Mouse (Mus musculus) forebrain, embryonic 10.5 days (tissue): ENCODE measurements around the gene Slc22a3. TPM values are rescaled to one million over a fixed set of nuclear protein-coding genes. Genes with fewer than 3 reads are reported as not detected.

ENCODE experiments used
- DNase-seq: peaks from one replicate; pipeline ENCODE4 v3.0.0-alpha.2; 2017; ENCODE audit warnings: low spot score; ENCODE audit errors: extremely low spot score
- H3K27ac ChIP-seq: fragments of 300-500 bp; sonication (generic); 2 replicates; pipeline ENCODE4 v1.5.1; 2016; ENCODE audit warnings: mild to moderate bottlenecking
- H3K27me3 ChIP-seq: fragments of 300-500 bp; sonication (generic); 2 replicates; pipeline ENCODE4 v1.6.1; 2016; ENCODE audit warnings: mild to moderate bottlenecking; ENCODE audit not compliant: poor library complexity, severe bottlenecking
- H3K36me3 ChIP-seq: fragments of 300-500 bp; sonication (generic); replicated peaks from 2 replicates; pipeline ENCODE4 v1.6.1; 2016; ENCODE audit warnings: mild to moderate bottlenecking, moderate library complexity
- H3K4me1 ChIP-seq: fragments of 300-500 bp; sonication (generic); 2 replicates; pipeline ENCODE4 v1.6.1; 2016
- H3K4me3 ChIP-seq: fragments of 300-500 bp; sonication (generic); 2 replicates; pipeline ENCODE4 v1.5.1; 2016; ENCODE audit warnings: mild to moderate bottlenecking, moderate library complexity
- H3K9me3 ChIP-seq: fragments of 300-500 bp; sonication (generic); 2 replicates; pipeline ENCODE4 v1.6.1; 2016; ENCODE audit warnings: mild to moderate bottlenecking, moderate library complexity
- WGBS: fragments of 180-500 bp; shearing (Covaris S2); methylation state at CpG from one replicate; pipeline ENCODE4 v1.1.7; 2016; 5-methylcytosine and 5-hydroxymethylcytosine counted together
- polyA plus RNA-seq: library from polyadenylated mRNA; unstranded; fragments of >200 nt; fragmentation: Nextera tagmentation; extraction: Ambion mirVana; gene quantifications from 2 replicates; pipeline ENCODE4 v1.2.1, GENCODE M21; 2016

Slc22a3 gene
- polyA plus RNA-seq, 1 experiment from 2014 or later = 0.04 TPM

DNA sequence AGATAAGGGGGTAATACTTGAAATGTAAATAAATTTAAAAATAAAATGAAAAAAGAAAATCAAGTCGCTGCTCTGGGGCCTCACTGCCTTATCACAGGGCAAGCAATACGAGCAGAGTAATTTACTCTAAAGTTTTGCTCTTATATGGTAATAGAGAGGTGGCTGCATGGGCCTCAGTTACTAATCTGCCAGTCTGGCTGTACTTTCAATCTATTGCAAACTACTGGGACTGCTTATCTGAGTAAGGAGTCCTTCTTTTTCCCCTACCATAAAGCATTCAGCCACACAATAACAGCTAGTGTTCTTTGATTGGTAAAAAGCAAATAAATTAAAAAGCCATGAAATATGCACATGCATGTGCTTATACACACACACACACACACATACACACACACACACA lies 125.9 kb downstream of the Slc22a3 start:
- H3K27ac ChIP-seq = no peak overlapping the region
- no peaks in the 10 kb centered on the region for H3K9me3 ChIP-seq
- H3K4me1 ChIP-seq = 0 out of 2 replicates have a peak, but pooled peaks cover 3% of the 10 kb centered on the region
- no peak for DNase-seq
- no peak overlapping the region for H3K4me3 ChIP-seq
- WGBS = 92% methylated on average over 2 of the region's 2 CpGs
- H3K36me3 ChIP-seq = no peaks in the 10 kb centered on the region
- no peaks in the 10 kb centered on the region for H3K27me3 ChIP-seq

DNA sequence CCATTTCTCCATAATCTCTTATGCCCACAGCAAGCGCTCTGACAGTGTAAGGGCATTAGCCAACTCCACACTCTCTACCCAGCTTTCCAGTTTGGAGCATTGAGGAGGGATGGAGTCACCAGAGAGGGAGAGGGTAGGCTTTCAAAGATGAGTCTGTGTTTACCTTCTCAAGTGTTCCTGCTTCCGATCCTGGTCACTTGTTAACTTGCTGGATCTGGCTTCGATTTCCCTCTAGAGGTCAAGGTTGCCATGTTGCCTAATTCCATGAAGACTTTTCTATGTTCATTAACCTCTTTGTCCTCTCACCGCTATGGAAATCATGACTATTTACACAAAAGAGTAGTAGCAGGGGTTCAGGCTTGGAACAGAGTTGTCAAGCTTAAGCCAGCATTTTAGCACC lies 127.2 kb downstream of the Slc22a3 start:
- WGBS = 90% methylated on average over 4 of the region's 4 CpGs
- no peaks in the 10 kb centered on the region for H3K36me3 ChIP-seq
- no peak overlapping the region for H3K4me3 ChIP-seq
- H3K9me3 ChIP-seq = no peaks in the 10 kb centered on the region
- no peak overlapping the region for H3K27ac ChIP-seq
- 0 out of 2 replicates have a peak, but pooled peaks cover 3% of the 10 kb centered on the region for H3K4me1 ChIP-seq
- DNase-seq = no peak
- H3K27me3 ChIP-seq = no peaks in the 10 kb centered on the region

DNA sequence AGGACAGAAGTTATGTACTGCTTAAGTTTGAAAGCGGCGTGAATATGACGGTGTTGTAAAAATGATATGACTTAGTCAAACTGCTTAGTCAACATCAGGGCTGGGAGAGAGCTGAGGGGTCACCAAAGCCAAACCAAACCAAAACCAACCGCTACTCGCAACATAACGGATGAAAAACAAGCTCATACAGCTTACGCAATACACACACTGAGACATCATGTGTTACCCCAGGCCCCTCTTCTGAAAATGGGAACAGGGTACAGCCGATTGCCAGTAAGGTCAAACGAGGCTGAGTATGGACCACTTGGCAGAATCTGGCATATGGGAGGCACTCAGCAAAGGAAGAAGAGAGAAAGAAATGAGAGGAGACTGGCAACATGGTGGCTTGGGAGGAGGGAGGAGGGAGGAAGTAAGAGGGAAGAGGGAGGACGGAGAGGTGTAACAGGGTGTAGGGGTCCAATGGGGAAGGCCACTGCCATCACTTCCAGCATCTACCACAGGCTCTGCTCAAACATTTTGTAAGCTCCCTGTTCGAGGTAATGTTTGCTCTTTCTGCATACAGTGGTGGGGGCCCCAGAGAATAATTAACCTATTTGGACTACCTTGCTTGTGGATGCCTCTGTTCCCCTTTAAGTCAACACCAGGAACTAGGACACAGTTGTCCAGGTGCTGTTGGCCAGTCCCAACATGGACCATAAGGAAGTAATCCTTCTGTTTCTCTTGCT lies 129.4 kb downstream of the Slc22a3 start, which contains the start of gene Plg:
Gene Plg, plus strand, starts transcription at position 628 of the 725 bp plus-strand sequence.
- Histone ChIP-seq H3K27me3 (no peaks in the 10 kb centered on the region), H3K9me3 (no peaks in the 10 kb centered on the region), H3K4me3 (no peak within 1 kb of the TSS), H3K27ac (no peak within 1 kb of the TSS), H3K36me3 (no peaks in the 10 kb centered on the region), H3K4me1 (0 out of 2 replicates have a peak, but pooled peaks cover 3% of the 10 kb centered on the region)
- 92% methylated on average over 11 of the region's 11 CpGs for WGBS
- DNase-seq = no peak

DNA sequence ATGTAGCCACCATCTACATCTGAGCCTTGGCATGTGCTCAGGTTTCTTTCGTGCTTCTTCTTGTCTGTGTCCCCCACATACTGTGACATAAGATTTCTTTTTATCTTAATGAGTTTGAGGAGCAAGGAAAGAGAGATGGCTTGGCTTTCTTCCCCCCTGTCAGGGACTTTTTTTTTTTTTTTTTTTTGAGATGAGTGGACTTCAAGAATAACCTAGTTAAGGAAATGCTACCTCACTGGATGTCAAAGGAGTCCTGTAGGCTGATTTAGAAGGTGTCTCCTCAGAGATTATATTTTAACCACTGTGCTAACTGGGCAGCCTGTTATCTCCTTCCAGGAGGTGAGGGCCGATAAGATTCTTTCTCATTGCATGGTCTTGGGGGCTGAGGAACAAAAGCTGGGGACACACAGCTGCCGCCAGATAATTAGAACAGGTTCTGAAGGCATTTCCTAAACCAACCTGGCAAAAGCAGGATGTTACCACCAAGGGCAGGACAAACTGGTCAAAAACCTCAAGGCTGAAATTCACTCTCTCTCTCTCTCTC lies 133.8 kb downstream of the Slc22a3 start:
- no peaks in the 10 kb centered on the region for H3K9me3 ChIP-seq
- H3K4me3 ChIP-seq = no peak overlapping the region
- DNase-seq = no peak
- no peak overlapping the region for H3K27ac ChIP-seq
- 78% methylated on average over 3 of the region's 3 CpGs for WGBS
- H3K36me3 ChIP-seq = no peaks in the 10 kb centered on the region
- H3K27me3 ChIP-seq = no peaks in the 10 kb centered on the region
- peaks cover 5% of the 10 kb centered on the region; the same call in 1 of the 2 replicates for H3K4me1 ChIP-seq

DNA sequence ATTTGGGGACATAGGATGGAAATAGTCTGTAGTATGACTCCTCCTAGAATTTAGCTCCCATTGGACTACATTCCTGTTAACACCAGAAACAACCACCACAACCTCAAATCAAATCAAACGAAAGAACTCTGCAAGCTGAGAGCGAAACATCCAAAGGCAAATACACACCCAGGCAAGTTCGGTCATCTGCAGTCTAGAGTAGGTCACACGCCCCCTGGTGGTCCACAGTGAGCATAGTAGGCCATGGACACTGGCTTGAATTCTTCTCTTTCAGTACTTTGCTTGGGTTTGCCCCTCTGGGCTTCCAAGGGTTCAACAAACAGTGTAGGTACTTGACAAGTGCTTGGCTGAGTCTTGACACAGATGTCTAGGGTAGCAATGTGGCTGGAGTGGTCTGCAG lies 135.5 kb downstream of the Slc22a3 start:
- Histone ChIP-seq H3K36me3 (no peaks in the 10 kb centered on the region), H3K9me3 (no peaks in the 10 kb centered on the region), H3K4me1 (peaks cover 8% of the 10 kb centered on the region; the same call in 1 of the 2 replicates), H3K4me3 (no peak overlapping the region), H3K27ac (no peak overlapping the region), H3K27me3 (no peaks in the 10 kb centered on the region)
- whole genome bisulfite sequencing = 31% methylated on average over 4 of the region's 4 CpGs
- DNase-seq = peak; percentile 69

DNA sequence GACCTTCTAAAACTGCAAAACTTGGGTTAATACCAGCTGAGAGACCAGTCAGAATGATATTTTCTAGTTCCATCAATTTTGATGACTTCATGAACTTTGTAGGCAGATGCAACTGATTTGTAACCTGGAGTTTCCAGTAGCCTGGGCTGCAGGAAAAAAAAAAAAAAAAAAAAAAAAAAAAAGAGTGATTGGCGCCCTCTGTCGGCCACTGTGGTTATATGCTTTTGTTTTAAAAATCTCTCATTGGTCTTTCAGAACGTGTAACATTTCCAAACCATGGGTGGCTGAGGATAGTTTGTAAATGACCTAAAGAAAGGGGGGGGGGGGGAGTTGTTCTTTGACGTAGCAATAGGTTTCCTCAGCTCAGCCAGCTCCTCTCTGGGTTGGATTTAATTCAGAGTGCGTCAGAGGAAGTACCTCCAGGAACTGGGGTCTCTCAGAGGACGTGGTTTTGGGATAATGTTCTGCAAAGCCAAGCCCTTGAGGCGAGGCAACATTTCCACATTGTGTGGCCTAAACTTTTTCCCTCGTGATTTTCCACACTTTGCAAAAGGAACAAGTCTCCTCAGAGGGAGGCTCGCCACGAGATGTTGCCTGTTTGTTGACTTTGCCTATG lies 136.1 kb downstream of the Slc22a3 start:
- peaks cover 8% of the 10 kb centered on the region; the same call in 1 of the 2 replicates for H3K4me1 ChIP-seq
- no peaks in the 10 kb centered on the region for H3K9me3 ChIP-seq
- H3K27me3 ChIP-seq = no peaks in the 10 kb centered on the region
- H3K36me3 ChIP-seq = no peaks in the 10 kb centered on the region
- peak overlapping the region; percentile 22 for H3K4me3 ChIP-seq
- WGBS = 39% methylated on average over 10 of the region's 10 CpGs
- H3K27ac ChIP-seq = no peak overlapping the region
- peak; percentile 30 for DNase-seq

DNA sequence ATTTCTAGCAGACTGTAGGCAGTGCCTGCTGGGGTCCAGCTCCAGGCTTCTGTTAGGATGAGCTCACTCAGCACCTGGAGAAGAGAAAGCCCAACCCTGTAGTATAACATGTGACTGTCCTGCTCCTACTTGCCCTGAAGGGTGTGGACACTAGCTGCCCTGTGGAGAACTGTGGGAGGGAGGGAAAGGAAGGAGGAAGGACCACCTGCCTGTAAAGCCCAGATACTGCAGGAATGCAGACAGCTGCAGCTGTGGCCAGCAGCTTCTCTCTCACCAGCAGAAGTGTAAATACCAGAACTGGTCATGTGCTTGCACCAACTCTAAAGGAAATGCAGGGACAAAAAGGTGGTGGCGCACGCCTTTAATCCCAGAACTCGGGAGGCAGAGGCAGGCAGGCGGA lies 137.2 kb downstream of the Slc22a3 start:
- H3K4me3 ChIP-seq = no peak overlapping the region
- H3K27me3 ChIP-seq = no peaks in the 10 kb centered on the region
- no peak overlapping the region for H3K27ac ChIP-seq
- 78% methylated on average over 4 of the region's 4 CpGs for WGBS
- peaks cover 8% of the 10 kb centered on the region; the same call in 1 of the 2 replicates for H3K4me1 ChIP-seq
- no peaks in the 10 kb centered on the region for H3K36me3 ChIP-seq
- H3K9me3 ChIP-seq = no peaks in the 10 kb centered on the region
- DNase-seq = no peak

DNA sequence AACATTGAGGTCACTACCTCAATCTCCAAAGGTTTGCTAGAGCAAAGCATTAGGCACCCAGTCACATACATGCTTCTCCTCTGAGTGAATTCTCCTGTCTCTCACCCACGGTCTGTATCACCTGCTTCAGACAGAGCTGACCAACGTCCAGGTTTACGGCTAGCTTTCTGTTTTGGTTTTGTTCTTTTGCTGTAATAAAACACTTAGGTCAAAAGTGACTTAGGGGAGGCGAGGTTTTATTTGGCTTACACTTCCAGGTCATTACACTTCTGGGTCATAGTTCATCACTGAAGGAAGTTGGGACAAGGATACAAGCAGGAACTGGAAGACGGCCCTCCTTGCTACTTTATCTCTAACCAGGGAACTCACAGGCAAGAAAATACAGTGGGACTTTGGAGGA lies 138.1 kb downstream of the Slc22a3 start:
- Histone ChIP-seq H3K27me3 (no peaks in the 10 kb centered on the region), H3K9me3 (no peaks in the 10 kb centered on the region), H3K4me1 (peaks cover 9% of the 10 kb centered on the region), H3K4me3 (no peak overlapping the region), H3K36me3 (no peaks in the 10 kb centered on the region), H3K27ac (no peak overlapping the region)
- WGBS = 78% methylated on average over 5 of the region's 5 CpGs
- no peak for DNase-seq

Other genes starting within 250 kb of the Slc22a3 start
- gene Map3k4, start 188.9 kb downstream of the Slc22a3 start, polyA plus RNA-seq = 49.4 and 49.5 TPM in 2 replicates
- 0.07 TPM in 1 of 2 replicates, not detected in the other for gene Plg, start 129.1 kb downstream of the Slc22a3 start, polyA plus RNA-seq
- not detected in 2 replicates for gene Slc22a2, start 76.4 kb upstream of the Slc22a3 start, polyA plus RNA-seq
- gene Slc22a1, start 168.1 kb upstream of the Slc22a3 start, polyA plus RNA-seq = not detected in 2 replicates